7 mouse cellular contexts compared by ENCODE assay signal in genomic region chr11:96867149-96867548, GRCm38 (mm10). TPM values are rescaled to one million over a fixed set of nuclear protein-coding genes. Genes with fewer than 3 reads are reported as not detected.
DNase-seq lines count a peak whose midpoint lies in the region; ATAC-seq and TF ChIP-seq lines count a peak whose summit lies in the region.

No protein-coding gene starts in this region.

- ATAC-seq in lung, postnatal 0 days = peak; percentile 26; the same call in 1 of the 2 replicates

- no peaks in the 10 kb centered on the region for H3K27me3 ChIP-seq in ES-Bruce4 (ENCODE audit: control insufficient read depth, insufficient read depth, low read length, poor library complexity, severe bottlenecking)
- 0 out of 2 replicates have a peak, but pooled peaks cover 3% of the 10 kb centered on the region for H3K27me3 ChIP-seq in lung, postnatal 0 days (replicated peaks; ENCODE audit: insufficient read depth, low read length)

- H3K4me1 ChIP-seq in ES-Bruce4 (ENCODE audit: control insufficient read depth, insufficient read depth, low read length) = no peaks in the 10 kb centered on the region
- H3K4me1 ChIP-seq in lung, postnatal 0 days (ENCODE audit: insufficient read depth, low read depth, low read length) = no peaks in the 10 kb centered on the region

- peak overlapping the region; percentile 37 for H3K4me3 ChIP-seq in ES-Bruce4 (ENCODE audit: low read depth, low read length)
- no peak overlapping the region for H3K4me3 ChIP-seq in lung, postnatal 0 days (ENCODE audit: low read depth, low read length)

- 8% methylated on average over 5 of the region's 5 CpGs for WGBS in lung, postnatal 0 days

- TF ChIP-seq CTCF in ES-Bruce4 (IDR thresholded peaks at IDR 0.05; ENCODE audit: low read depth, low read length) = peak; percentile 87
- TF ChIP-seq CTCF in lung, postnatal 0 days (IDR thresholded peaks at IDR 0.05) = peak; percentile 94

- no peak for TF ChIP-seq POLR2A in ES-Bruce4 (IDR thresholded peaks at IDR 0.05; ENCODE audit: insufficient read depth, low read length)

- peak; percentile 84 for DNase-seq in adipocyte (ENCODE audit: low spot score)
- peak; percentile 83 for DNase-seq in embryo, embryonic 10 days (ENCODE audit: low spot score)
- peak; percentile 46 for DNase-seq in gastrocnemius, postnatal 25 days
- peak; percentile 83 for DNase-seq in kidney, postnatal 10 days
- peak; percentile 73 for DNase-seq in lung, postnatal 0 days (ENCODE audit: low spot score)
- peak; percentile 54 for DNase-seq in right cerebral cortex, adult 18-20 months

- H3K9me3 ChIP-seq in ES-Bruce4 (replicated peaks; ENCODE audit: control insufficient read depth, insufficient read depth, low read length, poor library complexity, severe bottlenecking) = no peaks in the 10 kb centered on the region
- H3K9me3 ChIP-seq in lung, postnatal 0 days (ENCODE audit: low read length) = no peaks in the 10 kb centered on the region

- H3K36me3 ChIP-seq in ES-Bruce4 (ENCODE audit: control insufficient read depth, insufficient read depth, low read length, poor library complexity, severe bottlenecking) = no peaks in the 10 kb centered on the region
- no peaks in the 10 kb centered on the region for H3K36me3 ChIP-seq in lung, postnatal 0 days (ENCODE audit: insufficient read depth, low read length)

- H3K4me2 ChIP-seq in lung, postnatal 0 days (replicated peaks; ENCODE audit: low read depth, low read length) = no peak overlapping the region

- no peak for TF ChIP-seq EP300 in ES-Bruce4 (IDR thresholded peaks at IDR 0.05; ENCODE audit: insufficient read depth, low read depth, low read length)
- TF ChIP-seq EP300 in lung, postnatal 0 days (IDR thresholded peaks at IDR 0.05) = no peak

- H3K9ac ChIP-seq in ES-Bruce4 (ENCODE audit: low read depth, poor library complexity, severe bottlenecking) = peak overlapping the region; percentile 64
- H3K9ac ChIP-seq in lung, postnatal 0 days (replicated peaks; ENCODE audit: low read depth) = no peak overlapping the region

- H3K27ac ChIP-seq in ES-Bruce4 (ENCODE audit: insufficient read depth, low read length) = no peak overlapping the region
- H3K27ac ChIP-seq in lung, postnatal 0 days (ENCODE audit: low read length) = no peak overlapping the region

RNA-seq across cellular contexts. Expression of gene Copz2, which starts 17.5 kb away (rescaled TPM):
- 23.9 and 26.2 TPM in 2 replicates for polyA plus RNA-seq in ES-Bruce4 (2011; ENCODE audit: insufficient read depth, insufficient read length, low read depth, missing spikeins)
- total RNA-seq in gastrocnemius, postnatal 25 days (2021) = 10 to 100 TPM; 28.2 to 31.1 TPM
- 105 and 110 TPM in 2 replicates for polyA plus RNA-seq in lung, postnatal 0 days (2015; fragmentation: Nextera tagmentation; extraction: Ambion mirVana)

RNA-seq across cellular contexts. Expression of gene Nfe2l1, which starts 37.4 kb away (rescaled TPM):
- 181 and 194 TPM in 2 replicates for polyA plus RNA-seq in ES-Bruce4 (2011; ENCODE audit: insufficient read depth, insufficient read length, low read depth, missing spikeins)
- 100 to 1,000 TPM; 348 to 389 TPM for total RNA-seq in gastrocnemius, postnatal 25 days (2021)
- 51.8 and 54.5 TPM in 2 replicates for polyA plus RNA-seq in lung, postnatal 0 days (2015; fragmentation: Nextera tagmentation; extraction: Ambion mirVana)

RNA-seq across cellular contexts. Expression of gene Cdk5rap3, which starts 49.1 kb away (rescaled TPM):
- polyA plus RNA-seq in ES-Bruce4 (2011; ENCODE audit: insufficient read depth, insufficient read length, low read depth, missing spikeins) = 93.3 and 109 TPM in 2 replicates
- total RNA-seq in gastrocnemius, postnatal 25 days (2021) = 10 to 100 TPM; 22.3 to 23.0 TPM
- polyA plus RNA-seq in lung, postnatal 0 days (2015; fragmentation: Nextera tagmentation; extraction: Ambion mirVana) = 46.4 and 48.0 TPM in 2 replicates
